Mouse (Mus musculus) testis, adult 2 months (tissue): ENCODE results near the gene Adam15.

ENCODE experiments used
- CTCF ChIP-seq: fragments of 200-500 bp; IDR thresholded peaks from 2 replicates; pipeline ENCODE4 v1.5.1; 2012; ENCODE audit warnings: low read depth, mild to moderate bottlenecking, inconsistent platforms, low read length, moderate library complexity; ENCODE audit not compliant: control insufficient read depth, insufficient read depth, insufficient replicate concordance
- POLR2A ChIP-seq: fragments of 200-500 bp; IDR thresholded peaks from 2 replicates; pipeline ENCODE4 v1.6.1; 2012; ENCODE audit warnings: low read depth, mild to moderate bottlenecking, inconsistent platforms, low read length, moderate library complexity; ENCODE audit not compliant: control insufficient read depth

GRCm38 (mm10) chr3:89380291-89380690, 30.5 kb upstream of the Adam15 start:
- TF ChIP-seq CTCF (no peak), POLR2A (no peak)
